Mouse (Mus musculus): ENCODE measurements around the gene Rd3l. TPM values are rescaled to one million over a fixed set of nuclear protein-coding genes. Genes with fewer than 3 reads are reported as not detected.

The Rd3l gene
- polyA plus RNA-seq, 1 experiment from 2014 or later: not detected

GRCm38 (mm10) chr12:111936706-111937550, 44.2 kb downstream of the Rd3l start:
- peak overlapping the region; percentile 31; the same call in 1 of the 2 replicates for H3K9ac ChIP-seq (ENCODE audit: low read depth, low read length)
- no peak overlapping the region for H3K4me3 ChIP-seq (ENCODE audit: low read length)
- ATAC-seq (ENCODE audit: low FRiP score, low TSS enrichment): peak; percentile 60
- H3K27ac ChIP-seq (ENCODE audit: low read depth, low read length): peak overlapping the region; percentile 84
- peak overlapping the region; percentile 10; the same call in 1 of the 2 replicates for H3K4me2 ChIP-seq (replicated peaks; ENCODE audit: low read depth, low read length)
- no peaks in the 10 kb centered on the region for H3K36me3 ChIP-seq (ENCODE audit: control insufficient read depth, insufficient read depth, low read length)
- H3K9me3 ChIP-seq (ENCODE audit: control insufficient read depth, low read length): no peaks in the 10 kb centered on the region
- H3K4me1 ChIP-seq (ENCODE audit: control insufficient read depth, insufficient read depth, low read length): peaks cover 47% of the 10 kb centered on the region
- H3K27me3 ChIP-seq (ENCODE audit: control insufficient read depth, insufficient read depth, low read length): no peaks in the 10 kb centered on the region
- 36% methylated on average over 24 of the region's 24 CpGs for WGBS

GRCm38 (mm10) chr12:111933971-111934370, 47.1 kb downstream of the Rd3l start:
- Histone ChIP-seq H3K9ac (ENCODE audit: low read depth, low read length) (no peak overlapping the region), H3K4me1 (ENCODE audit: control insufficient read depth, insufficient read depth, low read length) (peaks cover 50% of the 10 kb centered on the region), H3K27me3 (ENCODE audit: control insufficient read depth, insufficient read depth, low read length) (no peaks in the 10 kb centered on the region), H3K4me3 (ENCODE audit: low read length) (no peak overlapping the region), H3K27ac (ENCODE audit: low read depth, low read length) (no peak overlapping the region), H3K36me3 (ENCODE audit: control insufficient read depth, insufficient read depth, low read length) (no peaks in the 10 kb centered on the region), H3K9me3 (ENCODE audit: control insufficient read depth, low read length) (no peaks in the 10 kb centered on the region), H3K4me2 (replicated peaks; ENCODE audit: low read depth, low read length) (no peak overlapping the region)
- 81% methylated on average over 2 of the region's 2 CpGs for WGBS
- ATAC-seq (ENCODE audit: low FRiP score, low TSS enrichment): no peak

GRCm38 (mm10) chr12:111933032-111933704, 47.9 kb downstream of the Rd3l start:
- peak; percentile 41; the same call in 1 of the 2 replicates for ATAC-seq (ENCODE audit: low FRiP score, low TSS enrichment)
- 0 out of 2 replicates have a peak overlapping the region, but pooled peaks have one; percentile 7 for H3K9ac ChIP-seq (ENCODE audit: low read depth, low read length)
- peaks cover 51% of the 10 kb centered on the region for H3K4me1 ChIP-seq (ENCODE audit: control insufficient read depth, insufficient read depth, low read length)
- no peaks in the 10 kb centered on the region for H3K27me3 ChIP-seq (ENCODE audit: control insufficient read depth, insufficient read depth, low read length)
- no peaks in the 10 kb centered on the region for H3K9me3 ChIP-seq (ENCODE audit: control insufficient read depth, low read length)
- 38% methylated on average over 11 of the region's 11 CpGs for WGBS
- no peak overlapping the region for H3K4me3 ChIP-seq (ENCODE audit: low read length)
- H3K4me2 ChIP-seq (replicated peaks; ENCODE audit: low read depth, low read length): peak overlapping the region; percentile 10; the same call in 1 of the 2 replicates
- no peaks in the 10 kb centered on the region for H3K36me3 ChIP-seq (ENCODE audit: control insufficient read depth, insufficient read depth, low read length)
- peak overlapping the region; percentile 47; the same call in 1 of the 2 replicates for H3K27ac ChIP-seq (ENCODE audit: low read depth, low read length)

DNA sequence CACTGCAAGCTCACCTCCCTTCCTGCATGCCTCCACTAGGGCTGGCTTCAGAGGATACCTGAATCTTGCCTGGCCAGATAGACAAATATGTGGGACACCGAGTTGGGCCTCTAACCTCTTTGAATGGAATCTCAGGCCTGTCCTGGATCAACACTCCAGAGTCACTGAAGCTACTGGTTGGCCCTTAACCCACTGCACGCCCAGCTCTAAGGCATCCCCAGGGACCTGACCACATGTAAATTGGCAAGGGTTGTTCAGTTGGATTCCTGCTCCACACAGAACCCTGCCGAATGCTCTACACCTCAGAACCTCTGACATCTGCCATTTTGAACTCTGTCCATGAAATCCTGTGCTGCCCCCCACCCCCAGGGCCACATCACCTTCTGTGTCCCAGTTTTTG, 48.6 kb downstream of the Rd3l start:
- WGBS: 50% methylated on average over 3 of the region's 3 CpGs

GRCm38 (mm10) chr12:111931411-111932025, 49.6 kb downstream of the Rd3l start:
- Histone ChIP-seq H3K4me1 (ENCODE audit: control insufficient read depth, insufficient read depth, low read length) (peaks cover 34% of the 10 kb centered on the region), H3K27ac (ENCODE audit: low read depth, low read length) (no peak overlapping the region), H3K9me3 (ENCODE audit: control insufficient read depth, low read length) (no peaks in the 10 kb centered on the region), H3K36me3 (ENCODE audit: control insufficient read depth, insufficient read depth, low read length) (no peaks in the 10 kb centered on the region), H3K27me3 (ENCODE audit: control insufficient read depth, insufficient read depth, low read length) (no peaks in the 10 kb centered on the region), H3K4me3 (ENCODE audit: low read length) (no peak overlapping the region), H3K9ac (ENCODE audit: low read depth, low read length) (no peak overlapping the region), H3K4me2 (replicated peaks; ENCODE audit: low read depth, low read length) (no peak overlapping the region)
- whole genome bisulfite sequencing: 75% methylated on average over 9 of the region's 9 CpGs
- ATAC-seq (ENCODE audit: low FRiP score, low TSS enrichment): no peak

More for the DNA sequence above, 48.6 kb downstream of the Rd3l start:
- Histone ChIP-seq H3K4me3 (ENCODE audit: low read length) (no peak overlapping the region), H3K27me3 (ENCODE audit: control insufficient read depth, insufficient read depth, low read length) (no peaks in the 10 kb centered on the region), H3K9ac (ENCODE audit: low read depth, low read length) (no peak overlapping the region), H3K4me2 (replicated peaks; ENCODE audit: low read depth, low read length) (no peak overlapping the region), H3K4me1 (ENCODE audit: control insufficient read depth, insufficient read depth, low read length) (peaks cover 44% of the 10 kb centered on the region), H3K36me3 (ENCODE audit: control insufficient read depth, insufficient read depth, low read length) (no peaks in the 10 kb centered on the region), H3K9me3 (ENCODE audit: control insufficient read depth, low read length) (no peaks in the 10 kb centered on the region), H3K27ac (ENCODE audit: low read depth, low read length) (peak overlapping the region; percentile 47; the same call in 1 of the 2 replicates)
- ATAC-seq (ENCODE audit: low FRiP score, low TSS enrichment): no peak

Other genes starting within 250 kb of the Rd3l start
- 76.4 and 91.6 TPM in 2 replicates for gene Klc1, start 222.5 kb downstream of the Rd3l start, polyA plus RNA-seq (2014; fragmentation: Nextera tagmentation; extraction: Ambion mirVana)
- 11.2 and 20.3 TPM in 2 replicates for gene Xrcc3, start 167.4 kb downstream of the Rd3l start, polyA plus RNA-seq (2014; fragmentation: Nextera tagmentation; extraction: Ambion mirVana)
- gene Zfyve21, start 167.1 kb downstream of the Rd3l start, polyA plus RNA-seq (2014; fragmentation: Nextera tagmentation; extraction: Ambion mirVana): 110 and 113 TPM in 2 replicates
- gene Ppp1r13b, start 73.2 kb downstream of the Rd3l start, polyA plus RNA-seq (2014; fragmentation: Nextera tagmentation; extraction: Ambion mirVana): 13.6 and 20.6 TPM in 2 replicates
- gene Atp5mpl, start 14.3 kb downstream of the Rd3l start, polyA plus RNA-seq (2014; fragmentation: Nextera tagmentation; extraction: Ambion mirVana): 689 and 1,049 TPM in 2 replicates
- 0.44 and 0.65 TPM in 2 replicates for gene Tdrd9, start 9.8 kb downstream of the Rd3l start, polyA plus RNA-seq (2014; fragmentation: Nextera tagmentation; extraction: Ambion mirVana)
- 1.1 TPM in 2 replicates for gene Aspg, start 125.4 kb upstream of the Rd3l start, polyA plus RNA-seq (2014; fragmentation: Nextera tagmentation; extraction: Ambion mirVana)
- gene Kif26a, start 164.9 kb upstream of the Rd3l start, polyA plus RNA-seq (2014; fragmentation: Nextera tagmentation; extraction: Ambion mirVana): 2.2 and 3.8 TPM in 2 replicates

All from kidney, embryonic 14.5 days (tissue).